Mouse (Mus musculus) heart, postnatal 0 days (tissue): ENCODE results near the gene Tead3.

Source experiments
- CTCF ChIP-seq: IDR thresholded peaks from 2 replicates; pipeline ENCODE4 v1.5.1; 2016; ENCODE audit warnings: antibody characterized with exemption, control low read depth, low read depth
- EP300 ChIP-seq: IDR thresholded peaks from 2 replicates; pipeline ENCODE4 v1.6.1; 2016; ENCODE audit warnings: antibody characterized with exemption, low read depth

DNA sequence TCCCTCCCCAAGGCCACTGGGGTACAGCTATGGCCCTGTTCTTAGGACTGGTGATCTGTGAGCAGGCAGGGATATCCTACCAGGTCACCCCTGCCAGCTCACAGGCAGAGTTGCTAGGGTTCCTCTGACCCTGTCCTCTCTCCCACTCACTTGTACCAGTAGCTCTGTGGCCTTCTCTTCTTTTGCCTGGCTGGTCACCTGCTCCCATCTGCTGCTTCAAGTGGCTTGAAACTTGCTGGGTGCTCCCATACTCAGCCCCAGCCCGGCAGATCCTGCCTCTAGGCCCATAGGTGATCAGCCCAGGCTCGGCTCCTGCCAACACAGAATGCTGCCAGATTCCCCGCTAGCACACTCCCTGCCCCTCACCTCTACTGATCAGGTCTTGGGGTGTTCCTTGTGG is 49.8 kb downstream of the Tead3 start:
- no peak for TF ChIP-seq CTCF
- TF ChIP-seq EP300 = no peak
